Mouse (Mus musculus): ENCODE measurements around the gene Hs3st6.

Hs3st6 gene

DNA sequence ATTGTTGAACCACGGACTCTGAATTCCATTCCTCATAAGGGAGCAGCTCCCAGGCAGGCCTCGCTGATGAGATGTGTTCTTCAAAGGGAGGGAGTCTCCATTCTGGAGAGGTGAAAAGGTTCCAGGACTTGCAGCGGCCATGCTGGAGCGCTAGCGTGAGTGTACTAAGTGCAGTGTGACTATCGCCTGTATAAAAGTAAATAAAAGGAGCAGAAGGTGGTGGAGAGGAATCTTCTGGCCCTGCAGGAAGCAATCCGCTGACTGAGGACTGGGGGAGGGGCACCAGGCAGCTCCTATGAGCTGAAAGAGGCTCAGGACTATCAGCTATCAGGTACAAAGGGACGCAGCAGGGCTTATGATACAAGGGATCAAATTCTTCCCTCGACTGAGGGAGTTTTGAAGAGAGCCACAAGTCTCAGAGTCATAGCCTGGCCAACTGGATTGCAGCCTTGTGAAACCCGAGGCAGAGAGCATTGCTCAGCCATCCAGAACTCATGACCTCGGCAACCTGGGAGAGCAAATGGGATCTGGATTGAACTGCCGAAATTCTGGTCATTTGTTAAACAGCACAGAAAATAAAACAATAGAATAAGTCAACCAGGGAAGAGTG, 13.6 kb downstream of the Hs3st6 start:
- no peak for DNase-seq (ENCODE audit: low spot score in 2 of 2)

DNA sequence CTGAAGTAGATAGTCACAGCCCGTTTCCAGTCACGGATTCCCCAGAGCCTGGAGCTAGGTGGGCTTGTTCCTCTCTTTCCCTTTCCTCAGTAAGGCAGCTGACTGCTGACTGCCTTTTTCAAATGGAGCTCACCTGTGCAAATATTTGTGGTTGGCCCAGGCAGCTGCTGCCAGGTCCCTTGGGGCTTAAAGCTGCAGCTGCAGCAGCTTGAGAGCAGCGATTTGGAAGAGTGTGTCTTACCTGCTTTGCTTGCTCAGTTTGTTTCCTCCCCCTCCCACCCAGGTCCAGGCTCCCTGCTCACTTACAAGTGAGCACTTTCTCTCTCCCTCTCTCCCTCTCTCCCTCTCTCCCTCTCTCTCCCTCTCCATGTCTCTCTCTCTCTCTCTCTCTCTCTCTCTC, 16.4 kb downstream of the Hs3st6 start:
- DNase-seq (ENCODE audit: low spot score in 2 of 2) = no peak

- no peak for DNase-seq (ENCODE audit: low spot score in 2 of 2)
These were observed 20.5 kb downstream of the Hs3st6 start for GRCm38 (mm10) chr17:24773241-24773640.

DNA sequence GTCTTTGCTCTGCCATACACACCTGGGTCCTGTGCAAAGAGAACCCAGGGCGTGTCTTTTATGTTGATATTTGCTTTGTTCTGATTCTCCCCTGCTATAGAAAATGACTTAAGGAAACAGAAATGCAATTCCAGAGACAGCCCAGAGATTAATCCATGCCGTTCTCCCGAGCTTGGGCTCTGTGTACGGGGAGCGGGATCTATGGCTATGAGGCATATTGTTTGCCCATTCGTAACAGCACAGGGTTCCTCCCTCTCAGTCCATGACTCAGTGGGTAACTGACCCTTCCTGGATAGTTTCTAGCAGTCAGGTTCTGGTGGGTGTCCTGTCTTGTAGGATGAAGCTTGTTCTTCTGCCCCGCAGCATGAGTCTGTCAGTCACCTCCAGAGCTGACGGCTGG, 22.4 kb downstream of the Hs3st6 start:
- DNase-seq (ENCODE audit: low spot score in 2 of 2) = no peak

DNA sequence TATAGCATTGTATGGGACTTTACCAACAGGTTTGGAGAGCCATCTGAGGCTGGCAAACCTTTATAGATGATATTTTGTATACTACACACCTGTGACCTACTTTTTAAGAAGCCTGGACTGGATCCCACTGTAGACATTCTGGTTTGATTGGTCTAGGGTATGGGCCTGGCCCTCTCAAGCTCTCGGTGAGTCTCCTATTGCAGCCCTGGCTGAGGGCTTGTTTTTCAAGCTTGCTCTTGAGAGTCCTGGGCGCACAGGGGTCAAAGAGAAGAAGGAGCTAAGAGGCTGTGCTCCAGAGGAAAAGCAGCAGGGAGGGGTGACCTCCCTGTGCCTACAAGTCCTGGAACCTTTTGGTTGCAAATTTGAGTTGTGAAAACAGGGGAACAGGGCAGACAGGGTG, 24.3 kb downstream of the Hs3st6 start:
- DNase-seq (ENCODE audit: low spot score in 2 of 2) = no peak

DNA sequence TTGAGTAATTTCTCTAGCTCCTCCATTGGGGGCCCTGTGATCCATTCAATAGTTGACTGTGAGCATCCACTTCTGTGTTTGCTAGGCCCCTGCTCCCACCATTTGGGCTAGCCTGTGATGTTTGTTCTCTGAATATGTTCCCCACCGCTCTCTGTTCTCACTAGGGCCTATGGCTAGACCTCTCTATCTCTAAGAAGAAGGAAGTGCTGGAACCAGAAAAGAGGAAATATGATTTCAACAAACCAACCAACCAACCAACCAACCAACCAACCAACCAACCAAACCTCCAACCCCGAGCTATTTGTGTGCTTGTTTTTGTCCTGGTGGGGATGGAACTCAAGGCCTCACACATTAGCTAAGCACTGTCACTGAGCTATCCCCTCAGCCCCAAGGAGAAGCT, 28.0 kb downstream of the Hs3st6 start:
- no peak for DNase-seq (ENCODE audit: low spot score in 2 of 2)

GRCm38 (mm10) chr17:24792190-24792589, 39.4 kb downstream of the Hs3st6 start:
- DNase-seq (ENCODE audit: low spot score in 2 of 2) = no peak

DNA sequence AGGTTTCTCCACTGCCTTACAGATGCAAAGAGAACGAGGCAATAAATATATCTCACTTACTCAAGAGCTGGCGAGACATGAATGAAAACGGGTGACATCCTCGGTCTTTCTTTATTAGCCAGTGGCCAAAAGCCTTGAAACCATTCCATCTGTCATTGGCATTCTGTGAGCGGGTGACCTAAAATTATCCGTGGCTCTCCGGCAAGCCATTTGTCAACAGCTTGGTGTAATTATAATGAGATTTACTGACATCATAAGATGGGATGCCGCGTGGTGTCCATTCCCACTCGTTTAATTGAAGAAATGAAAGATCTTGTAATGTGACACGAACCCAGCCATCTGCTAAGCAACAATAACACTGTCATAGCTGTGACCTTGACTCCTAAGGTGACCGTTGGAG, 42.0 kb downstream of the Hs3st6 start:
- DNase-seq (ENCODE audit: low spot score in 2 of 2) = no peak

DNA sequence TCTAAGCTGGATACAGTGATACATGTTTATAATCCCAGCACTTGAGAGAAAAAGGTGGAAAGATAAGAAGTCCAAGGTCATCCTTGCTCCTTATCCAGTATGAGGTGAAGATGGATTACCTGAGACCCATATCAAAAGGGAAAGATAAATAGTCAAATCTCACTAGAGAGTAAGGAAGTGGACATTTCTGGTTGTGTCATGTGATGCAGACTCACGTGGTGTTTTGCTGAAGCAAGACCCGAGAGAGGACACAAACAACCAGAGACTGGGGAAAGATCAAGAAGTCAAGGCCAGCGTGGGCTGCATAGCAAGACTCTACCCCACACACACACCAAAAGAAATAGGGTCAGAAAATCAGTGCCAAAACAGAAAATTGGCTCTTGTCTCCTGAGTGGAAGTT, 44.2 kb downstream of the Hs3st6 start:
- no peak for DNase-seq (ENCODE audit: low spot score in 2 of 2)

DNA sequence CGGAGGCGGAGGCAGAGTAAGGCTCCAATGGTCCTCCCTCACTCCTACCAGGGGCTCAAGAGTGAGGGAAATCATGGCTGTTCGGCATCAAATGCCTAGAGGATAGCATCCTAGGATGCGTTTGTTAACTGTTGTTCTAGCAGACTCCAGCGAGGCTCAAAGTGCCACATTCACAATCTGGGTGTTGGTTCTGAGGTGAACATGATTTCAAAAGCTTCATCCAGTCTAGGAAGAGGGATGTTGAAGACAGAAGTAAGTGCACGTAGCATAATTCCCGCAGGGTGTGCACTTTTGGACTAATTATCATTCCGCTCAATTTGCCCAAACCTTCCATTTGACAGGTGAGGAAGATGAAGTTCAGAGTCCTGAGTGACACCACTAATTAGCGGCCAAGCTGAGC, 45.4 kb downstream of the Hs3st6 start:
- DNase-seq (ENCODE audit: low spot score in 2 of 2) = no peak

DNA sequence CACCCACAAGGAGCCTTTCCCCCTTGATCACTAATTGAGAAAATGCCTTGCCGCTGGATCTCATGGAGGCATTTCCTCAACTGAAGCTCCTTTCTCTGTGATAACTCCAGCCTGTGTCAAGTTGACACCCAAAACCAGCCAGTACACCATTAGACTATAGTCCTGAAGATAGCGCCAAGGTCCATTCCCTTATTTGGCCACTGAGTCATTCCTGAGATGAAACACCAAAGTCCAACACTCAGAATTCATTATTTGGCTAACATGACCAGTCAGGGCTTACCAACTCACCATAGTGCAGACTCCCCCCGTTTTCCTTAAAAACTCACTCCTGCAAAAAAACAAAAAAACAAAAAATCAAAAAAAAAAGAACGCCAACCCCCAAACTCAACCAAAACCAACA, 46.7 kb downstream of the Hs3st6 start:
- no peak for DNase-seq (ENCODE audit: low spot score in 2 of 2)

DNA sequence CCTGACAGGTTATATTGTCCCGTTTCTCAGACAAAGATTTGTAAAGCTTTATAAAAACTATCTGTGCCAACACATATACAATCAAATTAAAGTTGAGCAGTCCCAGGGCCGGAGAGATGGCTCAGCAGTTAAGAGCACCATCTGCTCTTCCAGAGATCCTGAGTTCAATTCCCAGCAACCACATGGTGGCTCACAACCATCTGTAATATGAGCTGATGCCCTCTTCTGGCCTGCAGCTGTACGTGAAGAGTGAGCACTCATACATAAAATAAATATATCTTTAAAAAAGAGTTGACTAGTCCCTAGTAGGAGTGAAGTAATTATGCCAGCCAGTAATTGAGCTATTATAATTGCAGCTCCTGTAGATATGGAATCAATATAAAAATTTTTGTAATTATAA, 47.7 kb downstream of the Hs3st6 start:
- DNase-seq (ENCODE audit: low spot score in 2 of 2) = no peak

GRCm38 (mm10) chr17:24803952-24804951, 51.5 kb downstream of the Hs3st6 start, which contains the start of gene Meiob:
TSS of gene Meiob (plus strand) at chr17:24804289.
- DNase-seq (ENCODE audit: low spot score in 2 of 2) = peak in 1 of 2 experiments; percentile 52

Data from cerebellum, postnatal 4 days (tissue).